Mouse (Mus musculus) kidney, adult 18-20 months (tissue): ENCODE measurements around the gene Zfp422.

Source experiments
- DNase-seq: peaks from one replicate; pipeline ENCODE4 v3.0.0; 2021

Gene Zfp422

DNA sequence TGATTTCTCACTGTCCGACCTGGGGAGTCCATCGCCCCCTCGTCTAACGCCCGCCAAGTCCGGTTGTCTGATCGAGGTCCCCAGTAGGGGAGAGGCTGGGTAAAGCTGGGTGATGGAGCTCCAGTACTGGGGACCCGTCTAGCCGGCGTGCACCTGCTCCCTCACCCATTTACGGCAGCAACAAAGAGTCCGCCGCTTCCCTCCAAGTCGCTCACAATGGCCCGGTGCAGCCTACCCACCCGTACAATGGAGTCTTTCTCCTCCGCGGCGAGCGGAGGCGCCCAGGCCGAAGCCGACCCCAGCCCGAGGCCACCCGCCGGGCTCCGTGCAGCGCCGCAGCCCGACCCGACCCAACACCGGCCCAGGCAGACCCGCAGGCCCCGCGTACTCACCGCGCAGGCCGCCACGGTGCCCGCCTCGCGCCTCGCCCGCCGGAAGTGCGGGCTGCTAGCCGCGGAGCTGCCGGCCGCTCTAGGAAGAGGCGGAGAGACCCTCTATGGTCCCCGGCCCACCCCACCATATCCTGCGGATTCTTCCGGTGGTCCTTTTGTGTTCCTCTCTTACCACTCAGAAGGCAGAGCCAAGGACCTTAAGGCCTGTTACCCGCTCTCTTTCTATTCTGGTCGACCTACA lies at the start of gene Zfp422:
TSS of gene Zfp422 (minus strand) at position 461 of the 633 bp plus-strand sequence.
- peak; percentile 75 for DNase-seq

- DNase-seq: no peak
Observed at GRCm38 (mm10) chr6:116677321-116677720, 48.5 kb upstream of the Zfp422 start.

- DNase-seq: no peak
Observed at GRCm38 (mm10) chr6:116676355-116676913, 47.6 kb upstream of the Zfp422 start.

DNA sequence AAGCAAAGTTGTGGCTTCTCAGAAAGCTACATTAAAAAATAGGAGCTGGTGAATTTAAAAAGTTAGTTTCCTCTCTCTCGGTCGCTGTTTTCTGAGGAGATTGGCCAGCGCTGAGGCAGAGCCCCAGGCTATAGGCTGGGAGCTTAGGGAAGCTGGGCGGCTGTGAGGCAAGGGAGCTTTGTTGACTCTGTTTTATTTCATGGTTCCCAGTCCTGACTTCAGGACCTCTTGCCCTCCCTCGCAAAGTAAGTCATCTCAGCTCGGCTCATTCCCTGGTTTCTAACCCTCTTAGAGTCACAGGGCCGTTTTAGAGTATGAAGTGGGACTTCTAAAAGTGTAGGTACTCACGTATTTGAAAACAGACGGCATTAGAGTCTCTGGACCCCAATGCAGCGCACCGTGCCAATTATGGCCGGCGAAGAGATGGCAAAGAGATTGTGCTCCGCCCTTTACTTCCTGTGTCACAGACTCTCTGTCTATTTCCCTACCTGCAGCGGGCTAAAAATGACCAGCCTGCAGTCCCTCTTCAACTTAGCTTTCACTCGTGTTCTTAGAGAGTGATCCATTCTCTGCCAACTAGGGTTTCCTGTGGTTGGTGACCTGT lies 45.6 kb upstream of the Zfp422 start:
- DNase-seq: no peak

DNA sequence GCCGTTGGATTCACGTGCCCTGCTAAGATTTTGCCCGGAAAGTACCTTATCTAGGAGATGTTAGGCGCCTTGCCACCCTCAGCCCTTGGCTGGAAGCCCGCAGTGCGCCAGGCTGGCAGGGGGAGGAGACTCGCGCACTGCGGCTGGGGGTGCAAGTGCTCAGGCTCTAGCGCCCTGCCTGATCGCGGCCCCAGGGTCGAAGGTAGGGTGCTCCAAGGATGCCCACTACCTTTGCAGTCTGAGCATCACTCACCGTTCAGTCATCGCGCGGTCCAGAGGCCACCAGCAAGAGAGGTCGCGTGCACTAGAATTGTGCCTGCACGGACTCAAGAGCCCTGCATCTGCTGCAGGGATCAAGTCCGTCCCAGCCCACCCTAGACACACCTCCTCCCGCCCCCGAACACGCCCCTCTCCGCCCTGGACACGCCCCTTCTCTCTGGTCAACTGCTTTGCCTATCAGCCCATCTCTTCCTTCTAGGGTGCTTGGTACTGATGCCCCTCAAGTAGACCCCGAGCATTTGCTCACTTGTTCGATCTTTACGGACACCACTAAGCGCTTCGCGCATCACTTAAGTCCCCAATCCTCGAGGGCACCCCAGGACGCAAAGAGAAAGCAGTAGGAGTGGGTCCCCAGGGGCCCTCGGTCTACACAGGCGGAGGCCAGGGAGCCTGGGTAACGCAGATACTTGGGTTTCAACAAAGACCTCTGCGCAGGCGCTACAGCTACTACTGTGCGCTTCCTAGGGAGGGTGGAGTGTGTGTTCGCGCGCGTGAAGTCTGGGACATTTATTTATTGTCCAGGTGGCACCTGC lies 44.9 kb upstream of the Zfp422 start, which contains the start of gene Rassf4:
TSS of gene Rassf4 (minus strand) at position 482 of the 812 bp plus-strand sequence.
- peak; percentile 76 for DNase-seq

DNA sequence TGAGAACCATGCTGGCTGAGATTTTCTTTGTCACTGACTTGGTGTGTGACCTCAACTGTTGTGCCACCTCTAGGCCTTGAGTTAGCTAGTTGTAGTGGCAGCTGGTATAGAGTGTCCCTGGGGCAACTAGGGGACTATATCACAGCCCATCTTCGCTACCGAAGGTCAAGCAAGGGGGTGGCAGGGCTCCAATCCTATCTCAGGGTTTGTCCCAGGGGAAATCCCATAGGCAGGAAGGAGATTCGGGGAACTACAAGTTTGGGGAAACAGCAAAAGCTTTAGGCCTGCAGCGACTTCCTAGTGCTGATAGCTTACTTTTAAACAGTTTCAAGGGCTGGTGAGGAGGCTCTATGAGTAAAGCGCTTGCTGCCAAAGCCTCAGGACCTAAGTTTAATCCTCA lies 43.5 kb upstream of the Zfp422 start:
- no peak for DNase-seq

DNA sequence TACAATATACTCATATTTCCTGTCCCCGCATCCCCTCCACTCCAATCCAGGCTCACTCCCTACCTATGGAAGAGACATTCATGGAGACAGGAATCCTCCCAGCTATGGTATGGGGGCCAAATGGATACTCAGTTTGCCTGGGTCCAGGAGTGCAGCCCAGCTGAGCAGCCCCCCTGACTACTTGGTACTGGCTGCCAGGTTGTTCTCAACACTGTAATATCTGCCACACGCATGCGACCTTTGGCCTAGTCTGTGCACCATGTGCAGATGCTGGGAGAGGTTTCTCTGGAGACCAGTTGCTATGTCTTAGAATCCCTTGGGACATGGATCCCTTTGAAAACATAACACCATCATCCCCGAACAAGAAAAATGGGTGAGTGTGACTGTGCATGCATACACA lies 43.0 kb upstream of the Zfp422 start:
- no peak for DNase-seq

DNA sequence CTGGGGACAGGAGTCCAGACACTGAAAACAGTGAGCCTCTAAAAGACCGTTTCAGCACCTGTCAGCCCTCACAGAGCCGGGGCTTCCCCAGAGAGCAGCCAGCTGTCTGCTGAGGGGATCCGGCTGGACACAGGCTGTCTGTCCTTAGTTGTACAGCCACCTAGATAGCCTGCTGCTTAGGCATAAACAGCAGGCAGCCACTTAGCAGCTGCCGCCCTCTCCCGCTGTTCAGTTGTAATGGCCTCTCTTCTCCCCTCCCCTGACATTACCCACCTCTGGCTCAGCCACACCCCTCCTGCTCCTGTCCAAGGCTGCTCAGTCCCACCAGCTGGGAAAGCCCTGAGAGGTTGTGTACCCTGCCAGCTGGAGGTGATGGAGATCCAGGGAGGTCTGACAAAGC lies 42.2 kb upstream of the Zfp422 start:
- no peak for DNase-seq

- DNase-seq: no peak
Observed at GRCm38 (mm10) chr6:116670144-116670543, 41.3 kb upstream of the Zfp422 start.

DNA sequence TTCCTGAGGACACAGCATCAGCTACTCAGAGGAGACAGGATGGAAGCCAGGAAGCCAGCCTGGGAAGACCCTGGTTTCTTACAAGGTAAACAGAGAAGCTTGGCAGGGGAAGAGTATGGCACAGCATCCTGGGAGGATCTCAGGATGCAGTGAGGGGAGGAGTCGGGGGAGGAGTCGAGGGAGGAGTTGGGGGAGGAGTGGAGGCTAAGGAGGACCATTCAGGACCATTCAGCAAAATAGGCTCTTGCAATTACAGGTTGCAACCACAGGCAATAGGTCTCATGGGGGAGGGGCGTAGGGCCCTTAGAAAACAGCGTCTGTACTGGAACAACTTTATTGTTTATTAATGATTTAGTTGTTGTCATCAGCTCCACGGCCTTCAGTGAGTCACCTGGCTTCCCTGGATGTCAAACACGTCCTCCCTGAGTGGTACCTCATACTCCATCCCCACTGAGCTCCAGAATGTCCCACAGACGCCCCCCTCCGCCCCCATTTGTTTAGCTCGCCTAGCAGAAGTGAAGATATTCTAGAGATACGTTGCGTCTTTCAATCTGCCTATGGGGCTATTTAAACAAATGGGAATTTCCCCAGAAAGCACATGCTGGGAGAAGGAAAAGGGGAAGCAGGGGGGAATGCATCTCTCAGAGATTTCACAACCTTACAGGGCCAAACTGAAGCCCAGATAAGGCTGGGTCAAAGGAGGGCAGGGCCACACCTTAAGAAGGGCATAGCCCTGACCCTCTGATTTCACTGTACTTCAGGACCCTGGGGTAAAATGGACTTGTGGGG lies 40.1 kb upstream of the Zfp422 start:
- DNase-seq: no peak

GRCm38 (mm10) chr6:116667382-116667781 lies 38.6 kb upstream of the Zfp422 start:
- no peak for DNase-seq

- no peak for DNase-seq
Observed at GRCm38 (mm10) chr6:116666892-116667291, 38.1 kb upstream of the Zfp422 start.

DNA sequence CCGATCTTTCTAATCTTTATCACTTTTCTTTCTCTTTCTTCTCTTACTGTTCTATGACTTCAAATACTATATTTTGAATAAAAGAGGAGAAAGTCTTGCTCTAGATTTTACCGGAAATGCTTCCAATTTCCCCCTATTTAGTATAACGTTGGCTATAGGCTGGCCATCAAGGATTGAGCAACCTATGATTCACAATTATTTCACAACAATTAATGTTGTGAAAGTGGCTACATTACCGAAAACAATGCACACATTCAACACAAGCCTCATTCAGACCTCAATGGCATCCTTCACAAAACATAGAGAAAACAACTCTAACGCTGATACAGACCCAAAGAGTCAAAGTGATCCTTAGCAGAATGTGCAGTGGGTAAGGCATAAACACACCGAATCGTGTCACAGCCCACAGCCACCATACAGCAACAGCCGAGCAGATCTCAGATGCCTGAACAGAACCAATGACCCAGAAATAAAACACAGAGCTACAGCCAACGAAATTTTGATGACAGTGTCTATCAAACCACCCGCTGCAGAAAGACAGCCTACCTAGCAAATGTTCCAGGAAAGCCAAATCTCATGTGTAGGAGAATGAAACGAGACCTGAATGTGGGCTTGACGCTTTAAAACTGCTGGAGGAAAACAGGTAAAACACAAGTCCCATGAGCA lies 37.4 kb upstream of the Zfp422 start:
- DNase-seq: no peak

DNA sequence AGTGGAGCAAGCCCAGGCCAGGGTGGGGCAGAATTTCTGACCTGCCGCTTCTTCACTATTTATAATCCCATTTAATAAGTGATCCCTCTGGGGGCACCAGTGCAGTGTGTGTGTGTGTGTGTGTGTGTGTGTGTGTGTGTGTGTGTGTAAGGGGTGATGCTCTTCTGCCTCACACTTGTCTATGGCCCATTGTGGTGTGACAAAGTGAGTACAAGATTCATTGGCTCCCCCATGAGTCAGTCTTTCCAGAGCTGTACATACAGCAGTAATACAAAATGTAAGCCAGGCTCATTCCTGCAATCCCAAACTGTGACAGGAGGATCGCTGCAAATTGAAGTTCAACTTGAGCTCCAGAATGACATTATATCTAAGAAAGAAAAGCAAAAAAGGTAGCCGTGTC lies 36.0 kb upstream of the Zfp422 start:
- DNase-seq: no peak

DNA sequence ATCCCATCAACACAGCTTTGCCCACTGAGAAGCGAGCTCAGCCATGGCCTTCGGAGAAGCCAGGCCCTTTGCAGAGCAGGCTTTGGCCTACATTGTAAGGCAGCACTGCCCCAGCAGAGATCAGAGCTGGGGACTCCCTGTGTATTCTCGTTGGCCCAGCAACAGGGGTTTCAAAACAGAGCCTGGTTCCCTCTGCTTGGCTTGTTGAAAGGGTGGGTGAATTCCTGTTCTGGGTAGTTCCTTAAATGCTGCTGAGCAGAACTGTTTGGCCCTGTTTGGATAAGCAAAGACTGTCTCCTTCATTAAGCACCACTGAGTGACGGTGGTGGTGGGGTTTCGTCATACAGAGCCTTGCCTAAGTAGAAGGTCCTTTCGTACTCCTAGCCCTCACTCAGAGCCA lies 35.2 kb upstream of the Zfp422 start:
- DNase-seq: no peak

DNA sequence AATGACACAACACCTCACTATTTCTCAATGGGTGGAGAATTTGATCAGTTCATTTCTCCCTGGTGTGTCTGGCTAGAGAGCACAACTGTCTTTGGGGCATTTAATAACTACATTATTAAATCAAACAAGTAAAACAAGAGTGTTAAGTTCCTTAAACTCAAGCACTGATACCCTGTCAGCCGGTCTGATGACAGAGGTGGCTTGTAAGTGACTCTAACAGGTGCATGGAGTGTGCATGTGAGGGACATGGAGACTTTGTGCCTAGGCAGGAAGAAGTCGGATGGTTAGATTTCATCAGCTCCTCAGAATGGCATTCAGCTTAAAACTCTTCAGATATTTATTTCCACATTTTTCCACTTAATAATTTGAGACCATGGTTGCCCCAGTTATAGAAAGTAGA lies 34.6 kb upstream of the Zfp422 start:
- DNase-seq: no peak

DNA sequence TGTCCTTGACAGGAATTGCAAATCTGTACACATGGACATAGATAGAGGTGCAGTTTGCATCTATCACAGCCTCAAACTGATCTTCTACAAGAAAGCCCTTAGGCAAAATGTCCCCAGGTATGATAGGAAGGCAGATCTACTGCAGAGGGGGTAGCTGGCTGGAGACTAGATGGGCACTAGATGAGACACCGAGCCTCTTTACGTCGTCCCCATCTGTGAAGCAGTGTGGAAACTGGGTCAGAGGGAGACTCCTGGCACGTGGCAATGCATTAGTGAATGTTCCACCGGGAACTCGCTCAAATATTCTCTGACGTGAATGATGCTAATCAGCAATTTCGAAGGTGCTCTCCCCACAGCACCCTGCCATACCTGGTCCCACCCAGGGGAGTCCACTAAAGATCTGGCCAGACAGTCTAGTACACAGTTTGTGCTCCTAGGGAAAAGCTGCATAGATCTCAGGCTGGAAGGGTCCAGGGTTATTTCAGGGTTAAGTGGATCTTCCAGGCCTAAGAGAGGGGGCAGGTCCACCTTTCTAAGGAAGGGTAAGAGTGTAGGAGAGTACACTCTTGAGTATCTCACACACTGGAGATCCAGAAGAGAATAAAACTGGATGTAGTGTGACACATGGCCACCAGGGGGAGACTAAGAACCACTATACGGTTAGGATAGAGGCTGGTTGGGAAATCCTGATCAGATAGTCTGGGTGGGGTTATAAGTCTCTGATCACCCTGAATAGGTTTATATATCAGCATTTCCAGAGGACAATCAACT lies 25.1 kb upstream of the Zfp422 start:
- peak; percentile 64 for DNase-seq

DNA sequence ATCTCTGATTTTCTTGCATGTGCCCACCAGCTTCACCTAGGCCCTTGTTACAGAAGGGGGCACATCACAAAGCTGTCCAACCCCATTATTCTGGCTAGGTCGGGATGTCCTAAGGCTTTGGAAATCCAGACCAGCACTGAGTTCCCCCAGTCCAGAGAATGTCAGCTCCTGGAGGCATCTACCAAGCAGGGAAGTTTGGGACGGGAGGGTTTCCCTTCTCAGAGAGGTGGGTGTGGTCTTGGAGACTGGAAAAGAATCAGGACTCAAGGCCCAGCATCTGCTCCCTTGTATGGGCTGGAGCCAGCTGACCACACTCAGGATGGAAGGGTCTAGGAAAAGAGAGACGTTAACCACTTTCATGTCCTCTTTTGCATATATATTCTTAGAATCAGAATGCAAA lies 24.4 kb upstream of the Zfp422 start:
- DNase-seq: no peak

- DNase-seq: peak; percentile 63
Observed at GRCm38 (mm10) chr6:116651437-116652118, 22.8 kb upstream of the Zfp422 start.

GRCm38 (mm10) chr6:116650406-116650805 lies 21.6 kb upstream of the Zfp422 start, which contains the start of gene Depp1:
Gene Depp1, plus strand, starts transcription at chr6:116650609.
- peak; percentile 86 for DNase-seq

- no peak for DNase-seq
Observed at GRCm38 (mm10) chr6:116649811-116650210, 21.0 kb upstream of the Zfp422 start.
